In genomic region chr9:104328655-104329054, GRCm38 (mm10) we compare ENCODE assay signal across 22 mouse cellular contexts. TPM values are rescaled to one million over a fixed set of nuclear protein-coding genes. Genes with fewer than 3 reads are reported as not detected.
DNase-seq lines count a peak whose midpoint lies in the region; ATAC-seq and TF ChIP-seq lines count a peak whose summit lies in the region.
"Had no signal": no experiment of that assay in that cellular context is flagged by ENCODE, and none has a peak within 500 bp of the region (broad histone marks: within the 10 kb centered on the region; RNA-seq: fewer than 3 reads in every experiment).

No protein-coding gene starts in this region.

- DNase-seq in embryonic facial prominence, embryonic 11.5 days (ENCODE audit: low spot score), result peak; percentile 27
- no peak for DNase-seq in embryonic facial prominence, embryonic 10.5 days (ENCODE audit: low spot score)
- DNase-seq in lung, postnatal 14 days, result no peak
- DNase-seq in stomach, postnatal 0 days (ENCODE audit: low spot score), result no peak
- DNase-seq in cerebellum, postnatal 10 days, result no peak
- DNase-seq: adrenal gland, adult 8-10 months; adrenal gland, postnatal 36 days; B cell, adult 2 months; cerebellum, adult 8-10 months; cerebellum, postnatal 36 days; gastrocnemius, postnatal 36 days; heart, adult 11 months; heart, postnatal 36 days had no signal

- no peak for ATAC-seq in embryonic facial prominence, embryonic 11.5 days (replicated peaks; ENCODE audit: insufficient number of reproducible peaks, low FRiP score, low TSS enrichment, low read depth)
- ATAC-seq in lung, embryonic 16.5 days (ENCODE audit: low read depth), result 0 out of 2 replicates have a peak, but pooled peaks have one; percentile 31
- peak; percentile 34; the same call in 1 of the 2 replicates for ATAC-seq in embryonic facial prominence, embryonic 15.5 days (ENCODE audit: insufficient number of reproducible peaks, low FRiP score, low TSS enrichment, low read depth)
- ATAC-seq in stomach, postnatal 0 days (ENCODE audit: low FRiP score, low TSS enrichment), result no peak
- ATAC-seq: CD4-positive, CD25-positive, alpha-beta regulatory T cell, adult 4 months; forebrain, embryonic 14.5 days had no signal

- no peaks in the 10 kb centered on the region for H3K36me3 ChIP-seq in embryonic facial prominence, embryonic 11.5 days (replicated peaks; ENCODE audit: control insufficient read depth, insufficient read depth, low read depth, low read length)
- H3K36me3 ChIP-seq in embryonic facial prominence, embryonic 10.5 days (replicated peaks), result no peaks in the 10 kb centered on the region
- H3K36me3 ChIP-seq in lung, embryonic 16.5 days (ENCODE audit: control insufficient read depth, insufficient read depth, low read length), result no peaks in the 10 kb centered on the region
- no peaks in the 10 kb centered on the region for H3K36me3 ChIP-seq in embryonic facial prominence, embryonic 15.5 days
- H3K36me3 ChIP-seq in stomach, postnatal 0 days (ENCODE audit: control insufficient read depth, insufficient read depth, low read length), result no peaks in the 10 kb centered on the region
- H3K36me3 ChIP-seq: forebrain, embryonic 10.5 days; G1E; heart, embryonic 13.5 days; hindbrain, embryonic 15.5 days had no signal

- TF ChIP-seq CTCF in stomach, postnatal 0 days (IDR thresholded peaks at IDR 0.05; ENCODE audit: low read depth), result no peak

- WGBS in embryonic facial prominence, embryonic 11.5 days, result 69% methylated on average over 4 of the region's 4 CpGs
- 65% methylated on average over 4 of the region's 4 CpGs for WGBS in embryonic facial prominence, embryonic 10.5 days
- 38% methylated on average over 4 of the region's 4 CpGs for WGBS in lung, embryonic 16.5 days
- WGBS in embryonic facial prominence, embryonic 15.5 days, result 45% methylated on average over 4 of the region's 4 CpGs
- WGBS in stomach, postnatal 0 days, result 51% methylated on average over 4 of the region's 4 CpGs

- H3K9ac ChIP-seq in embryonic facial prominence, embryonic 11.5 days (replicated peaks; ENCODE audit: low read length), result no peak overlapping the region
- no peak overlapping the region for H3K9ac ChIP-seq in lung, embryonic 16.5 days (ENCODE audit: low read length)
- no peak overlapping the region for H3K9ac ChIP-seq in embryonic facial prominence, embryonic 15.5 days
- H3K9ac ChIP-seq in stomach, postnatal 0 days (ENCODE audit: low read length), result no peak overlapping the region
- H3K9ac ChIP-seq: heart, embryonic 13.5 days; hindbrain, embryonic 15.5 days had no signal

- no peaks in the 10 kb centered on the region for H3K4me1 ChIP-seq in embryonic facial prominence, embryonic 11.5 days (ENCODE audit: control insufficient read depth, insufficient read depth, low read length)
- no peaks in the 10 kb centered on the region for H3K4me1 ChIP-seq in embryonic facial prominence, embryonic 10.5 days
- H3K4me1 ChIP-seq in lung, embryonic 16.5 days (replicated peaks; ENCODE audit: control insufficient read depth, insufficient read depth, low read length), result no peaks in the 10 kb centered on the region
- H3K4me1 ChIP-seq in embryonic facial prominence, embryonic 15.5 days, result no peaks in the 10 kb centered on the region
- H3K4me1 ChIP-seq in stomach, postnatal 0 days (replicated peaks; ENCODE audit: control insufficient read depth, insufficient read depth), result no peaks in the 10 kb centered on the region
- H3K4me1 ChIP-seq: forebrain, embryonic 10.5 days; heart, embryonic 13.5 days; hindbrain, embryonic 15.5 days had no signal

- H3K27ac ChIP-seq in embryonic facial prominence, embryonic 11.5 days (replicated peaks; ENCODE audit: low read depth, low read length), result no peak overlapping the region
- no peak overlapping the region for H3K27ac ChIP-seq in embryonic facial prominence, embryonic 10.5 days (replicated peaks)
- no peak overlapping the region for H3K27ac ChIP-seq in lung, embryonic 16.5 days (ENCODE audit: low read length)
- H3K27ac ChIP-seq in embryonic facial prominence, embryonic 15.5 days (replicated peaks), result peak overlapping the region; percentile 17; the same call in 1 of the 2 replicates
- no peak overlapping the region for H3K27ac ChIP-seq in stomach, postnatal 0 days (replicated peaks)
- H3K27ac ChIP-seq: forebrain, embryonic 10.5 days; heart, embryonic 13.5 days; hindbrain, embryonic 15.5 days had no signal

- H3K4me2 ChIP-seq in embryonic facial prominence, embryonic 11.5 days (ENCODE audit: low read depth, low read length), result no peak overlapping the region
- H3K4me2 ChIP-seq in lung, embryonic 16.5 days (ENCODE audit: low read depth, low read length), result no peak overlapping the region
- no peak overlapping the region for H3K4me2 ChIP-seq in embryonic facial prominence, embryonic 15.5 days (replicated peaks)
- no peak overlapping the region for H3K4me2 ChIP-seq in stomach, postnatal 0 days (replicated peaks; ENCODE audit: low read depth)
- H3K4me2 ChIP-seq: heart, embryonic 13.5 days; hindbrain, embryonic 15.5 days had no signal

- no peaks in the 10 kb centered on the region for H3K27me3 ChIP-seq in embryonic facial prominence, embryonic 11.5 days (ENCODE audit: control insufficient read depth, insufficient read depth, low read length)
- no peaks in the 10 kb centered on the region for H3K27me3 ChIP-seq in embryonic facial prominence, embryonic 10.5 days (replicated peaks; ENCODE audit: low read depth, poor library complexity, severe bottlenecking)
- H3K27me3 ChIP-seq in lung, embryonic 16.5 days (ENCODE audit: control insufficient read depth, insufficient read depth, low read depth, low read length), result no peaks in the 10 kb centered on the region
- H3K27me3 ChIP-seq in embryonic facial prominence, embryonic 15.5 days, result no peaks in the 10 kb centered on the region
- H3K27me3 ChIP-seq in stomach, postnatal 0 days (ENCODE audit: control insufficient read depth, insufficient read depth, low read length), result no peaks in the 10 kb centered on the region
- H3K27me3 ChIP-seq: heart, embryonic 13.5 days; hindbrain, embryonic 15.5 days had no signal

- no peak for TF ChIP-seq EP300 in stomach, postnatal 0 days (optimal IDR thresholded peaks at IDR 0.05)

- no peaks in the 10 kb centered on the region for H3K9me3 ChIP-seq in embryonic facial prominence, embryonic 11.5 days (replicated peaks; ENCODE audit: control insufficient read depth, low read length)
- no peaks in the 10 kb centered on the region for H3K9me3 ChIP-seq in embryonic facial prominence, embryonic 10.5 days
- H3K9me3 ChIP-seq in lung, embryonic 16.5 days (ENCODE audit: control insufficient read depth, low read length), result no peaks in the 10 kb centered on the region
- no peaks in the 10 kb centered on the region for H3K9me3 ChIP-seq in embryonic facial prominence, embryonic 15.5 days (replicated peaks)
- no peaks in the 10 kb centered on the region for H3K9me3 ChIP-seq in stomach, postnatal 0 days (ENCODE audit: control insufficient read depth, low read length)
- H3K9me3 ChIP-seq: forebrain, embryonic 10.5 days; heart, embryonic 13.5 days; hindbrain, embryonic 15.5 days had no signal

- H3K4me3 ChIP-seq in embryonic facial prominence, embryonic 11.5 days (ENCODE audit: low read depth, low read length), result no peak overlapping the region
- no peak overlapping the region for H3K4me3 ChIP-seq in embryonic facial prominence, embryonic 10.5 days
- H3K4me3 ChIP-seq in lung, embryonic 16.5 days (ENCODE audit: low read length), result no peak overlapping the region
- no peak overlapping the region for H3K4me3 ChIP-seq in embryonic facial prominence, embryonic 15.5 days (replicated peaks)
- no peak overlapping the region for H3K4me3 ChIP-seq in stomach, postnatal 0 days (ENCODE audit: low read depth, low read length)
- H3K4me3 ChIP-seq: forebrain, embryonic 10.5 days; heart, embryonic 13.5 days; hindbrain, embryonic 15.5 days had no signal

RNA-seq across cellular contexts. Expression of gene Acpp, which starts 8.9 kb away (rescaled TPM):
- 0.68 and 1.1 TPM in 2 replicates for polyA plus RNA-seq in embryonic facial prominence, embryonic 11.5 days (2014; fragmentation: Nextera tagmentation; extraction: Ambion mirVana)
- polyA plus RNA-seq in embryonic facial prominence, embryonic 10.5 days (2016; fragmentation: Nextera tagmentation; extraction: Ambion mirVana), result 0.53 and 0.97 TPM in 2 replicates
- 0.60 and 0.65 TPM in 2 replicates for polyA plus RNA-seq in lung, embryonic 16.5 days (2015; fragmentation: Nextera tagmentation; extraction: Ambion mirVana)
- polyA plus RNA-seq in embryonic facial prominence, embryonic 15.5 days (2015; fragmentation: Nextera tagmentation; extraction: Ambion mirVana), result 4.1 and 4.3 TPM in 2 replicates
- polyA plus RNA-seq in stomach, postnatal 0 days (2015; fragmentation: Nextera tagmentation; extraction: Ambion mirVana), result 9.8 and 10.8 TPM in 2 replicates
- polyA plus RNA-seq: G1E; heart, postnatal 0 days had no signal

Comparison
In these comparisons a context has a peak if more than half of its experiments do, and no peak if none do; other contexts are left out.
1. ATAC-seq: peak in lung, embryonic 16.5 days (single experiment) and embryonic facial prominence, embryonic 15.5 days (single experiment); none in embryonic facial prominence, embryonic 11.5 days (single experiment) and stomach, postnatal 0 days (single experiment).